Mouse (Mus musculus): ENCODE results near the gene Tead3. TPM values are rescaled to one million over a fixed set of nuclear protein-coding genes. Genes with fewer than 3 reads are reported as not detected.
A peak's percentile ranks its signal among the peaks of the same experiment; 100 is the strongest.

The Tead3 gene
- total and polyA plus RNA-seq, 3 experiments, result 12.7 to 21.2 (median 13.7) TPM

DNA sequence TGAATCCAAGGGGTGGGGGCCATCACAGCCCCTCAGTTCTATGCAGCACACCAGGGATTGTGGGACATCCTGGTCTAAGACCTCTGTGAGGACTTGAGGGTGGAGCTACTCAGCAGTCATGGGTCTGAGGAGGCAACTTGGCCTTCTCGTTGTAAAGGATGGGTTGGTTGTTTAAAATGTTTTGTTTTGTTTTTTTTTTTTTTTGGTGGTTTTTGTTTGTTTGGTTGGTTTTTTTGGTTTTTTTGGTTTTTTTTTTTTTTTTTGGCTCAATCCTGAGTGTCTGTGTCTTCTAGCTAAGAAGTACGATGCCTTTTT is 20.4 kb downstream of the Tead3 start:
- peaks cover 2% of the 10 kb centered on the region for H3K4me1 ChIP-seq (ENCODE audit: control insufficient read depth, insufficient read depth, low read length)
- H3K79me2 ChIP-seq (replicated peaks; ENCODE audit: control insufficient read depth, insufficient read depth, low read length), result no peaks in the 10 kb centered on the region
- no peak overlapping the region for H3K9ac ChIP-seq (ENCODE audit: low read depth, low read length)
- TF ChIP-seq EP300 (IDR thresholded peaks at IDR 0.05; ENCODE audit: insufficient read depth, low read depth, low read length), result no peak
- no peak for TF ChIP-seq CTCF (IDR thresholded peaks at IDR 0.05)
- TF ChIP-seq POLR2A (IDR thresholded peaks at IDR 0.05; ENCODE audit: insufficient read depth, low read depth, low read length), result no peak
- H3K27me3 ChIP-seq (ENCODE audit: control insufficient read depth, insufficient read depth, low read length), result no peaks in the 10 kb centered on the region
- peaks cover 4% of the 10 kb centered on the region; the same call in 1 of the 2 replicates for H3K36me3 ChIP-seq (ENCODE audit: control insufficient read depth, insufficient read depth, low read length)
- 62% methylated on average over 2 of the region's 2 CpGs for WGBS
- intact Hi-C loops (cut with DNase I), result no loop called here
- no peak overlapping the region for H3K27ac ChIP-seq
- no peak for DNase-seq
- no peak overlapping the region for H3K4me3 ChIP-seq

GRCm38 (mm10) chr17:28329503-28330231 is 20.9 kb downstream of the Tead3 start:
- Histone ChIP-seq H3K79me2 (replicated peaks; ENCODE audit: control insufficient read depth, insufficient read depth, low read length) (no peaks in the 10 kb centered on the region), H3K9ac (ENCODE audit: low read depth, low read length) (peak overlapping the region; percentile 70), H3K27ac (no peak overlapping the region; the same call in 1 of the 2 replicates), H3K27me3 (ENCODE audit: control insufficient read depth, insufficient read depth, low read length) (no peaks in the 10 kb centered on the region), H3K4me1 (ENCODE audit: control insufficient read depth, insufficient read depth, low read length) (peaks cover 2% of the 10 kb centered on the region), H3K4me3 (peak overlapping the region; percentile 89), H3K36me3 (ENCODE audit: control insufficient read depth, insufficient read depth, low read length) (peaks cover 4% of the 10 kb centered on the region; the same call in 1 of the 2 replicates)
- DNase-seq, result no peak
- WGBS, result 25% methylated on average over 4 of the region's 4 CpGs
- no peak for TF ChIP-seq EP300 (IDR thresholded peaks at IDR 0.05; ENCODE audit: insufficient read depth, low read depth, low read length)
- 0 out of 2 replicates have a peak, but pooled peaks have one; percentile 9 for TF ChIP-seq POLR2A (IDR thresholded peaks at IDR 0.05; ENCODE audit: insufficient read depth, low read depth, low read length)
- intact Hi-C loops (cut with DNase I), result loop anchor here (2.0 to 5.0 kb wide), 2 partner anchors 17 to 198 kb away; partner anchors contain the start of gene Fance

DNA sequence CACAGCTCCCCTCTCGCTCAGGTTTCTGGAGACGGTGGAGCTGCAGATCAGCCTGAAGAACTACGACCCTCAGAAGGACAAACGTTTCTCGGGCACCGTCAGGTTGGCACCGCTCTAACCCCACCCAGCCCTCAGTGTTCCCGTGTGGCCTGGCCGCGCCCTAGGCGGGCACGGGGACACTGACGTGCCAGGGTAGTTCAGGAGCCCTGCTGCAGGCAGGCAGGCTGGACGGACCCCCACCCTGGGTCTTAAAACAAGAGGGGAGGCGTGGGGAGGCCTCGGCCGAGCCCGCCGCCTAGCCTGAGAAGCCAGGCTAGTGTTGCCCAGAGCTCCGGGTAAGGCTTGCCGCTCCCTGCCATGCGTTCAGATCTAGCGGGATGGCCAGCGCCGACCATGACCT is 21.7 kb downstream of the Tead3 start:
- Histone ChIP-seq H3K79me2 (replicated peaks; ENCODE audit: control insufficient read depth, insufficient read depth, low read length) (no peaks in the 10 kb centered on the region), H3K36me3 (ENCODE audit: control insufficient read depth, insufficient read depth, low read length) (peaks cover 4% of the 10 kb centered on the region; the same call in 1 of the 2 replicates), H3K9ac (ENCODE audit: low read depth, low read length) (peak overlapping the region; percentile 70), H3K4me3 (peak overlapping the region; percentile 89), H3K27me3 (ENCODE audit: control insufficient read depth, insufficient read depth, low read length) (no peaks in the 10 kb centered on the region), H3K4me1 (ENCODE audit: control insufficient read depth, insufficient read depth, low read length) (peaks cover 2% of the 10 kb centered on the region), H3K27ac (peak overlapping the region; percentile 81)
- no peak for TF ChIP-seq CTCF (IDR thresholded peaks at IDR 0.05)
- no peak for TF ChIP-seq EP300 (IDR thresholded peaks at IDR 0.05; ENCODE audit: insufficient read depth, low read depth, low read length)
- TF ChIP-seq POLR2A (IDR thresholded peaks at IDR 0.05; ENCODE audit: insufficient read depth, low read depth, low read length), result no peak
- intact Hi-C loops (cut with DNase I), result loop anchor here (1.0 to 5.0 kb wide), 4 partner anchors 16 to 198 kb away; partner anchors contain the start of genes Fance and Tead3
- DNase-seq, result no peak
- WGBS, result 2% methylated on average over 25 of the region's 25 CpGs

DNA sequence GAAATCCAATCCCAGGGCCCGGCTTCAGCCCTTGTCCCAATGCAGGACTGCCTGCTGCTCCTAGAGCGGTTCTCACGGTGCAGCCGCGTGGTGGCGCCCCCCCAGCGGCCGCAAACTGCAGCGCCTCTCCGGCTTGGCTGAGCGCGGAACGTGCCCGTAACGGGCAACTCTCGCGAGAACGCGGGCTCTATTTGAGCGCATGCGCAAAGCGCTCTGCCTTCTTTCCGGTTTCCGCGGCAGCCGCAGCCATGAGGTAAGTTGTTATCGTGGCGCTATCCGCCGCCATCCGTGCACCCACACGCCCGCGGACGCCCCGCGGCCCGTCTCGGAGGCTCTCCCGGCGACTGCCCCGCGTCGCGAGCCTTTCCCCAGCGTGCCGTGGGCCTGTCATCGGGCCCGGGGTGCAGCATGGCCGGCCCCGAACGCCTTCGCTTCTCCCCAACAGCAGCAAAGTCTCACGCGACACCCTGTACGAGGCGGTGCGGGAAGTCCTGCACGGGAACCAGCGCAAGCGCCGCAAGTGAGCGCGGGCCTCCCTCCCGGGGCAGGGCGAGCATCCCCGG is 22.2 kb downstream of the Tead3 start, which contains the start of gene Rpl10a:
Rpl10a (plus strand) TSS at position 106 of the 563 bp plus-strand sequence.
- Histone ChIP-seq H3K36me3 (ENCODE audit: control insufficient read depth, insufficient read depth, low read length) (peaks cover 4% of the 10 kb centered on the region; the same call in 1 of the 2 replicates), H3K79me2 (replicated peaks; ENCODE audit: control insufficient read depth, insufficient read depth, low read length) (no peaks in the 10 kb centered on the region), H3K4me1 (ENCODE audit: control insufficient read depth, insufficient read depth, low read length) (peaks cover 2% of the 10 kb centered on the region), H3K27ac (peak within 1 kb of the TSS; percentile 81), H3K4me3 (peak within 1 kb of the TSS; percentile 89), H3K9ac (ENCODE audit: low read depth, low read length) (peak within 1 kb of the TSS; percentile 70), H3K27me3 (ENCODE audit: control insufficient read depth, insufficient read depth, low read length) (no peaks in the 10 kb centered on the region)
- peak; percentile 97 to 99 for DNase-seq
- TF ChIP-seq CTCF (IDR thresholded peaks at IDR 0.05), result peak; percentile 96
- peak; percentile 96 for TF ChIP-seq POLR2A (IDR thresholded peaks at IDR 0.05; ENCODE audit: insufficient read depth, low read depth, low read length)
- peak; percentile 59; the same call in 1 of the 2 replicates for TF ChIP-seq EP300 (IDR thresholded peaks at IDR 0.05; ENCODE audit: insufficient read depth, low read depth, low read length)
- WGBS, result under 1% methylated on average over 67 of the region's 67 CpGs
- intact Hi-C loops (cut with DNase I), result loop anchor here (1.0 to 5.0 kb wide), 4 partner anchors 16 to 199 kb away; partner anchors contain the start of genes Fance and Tead3

DNA sequence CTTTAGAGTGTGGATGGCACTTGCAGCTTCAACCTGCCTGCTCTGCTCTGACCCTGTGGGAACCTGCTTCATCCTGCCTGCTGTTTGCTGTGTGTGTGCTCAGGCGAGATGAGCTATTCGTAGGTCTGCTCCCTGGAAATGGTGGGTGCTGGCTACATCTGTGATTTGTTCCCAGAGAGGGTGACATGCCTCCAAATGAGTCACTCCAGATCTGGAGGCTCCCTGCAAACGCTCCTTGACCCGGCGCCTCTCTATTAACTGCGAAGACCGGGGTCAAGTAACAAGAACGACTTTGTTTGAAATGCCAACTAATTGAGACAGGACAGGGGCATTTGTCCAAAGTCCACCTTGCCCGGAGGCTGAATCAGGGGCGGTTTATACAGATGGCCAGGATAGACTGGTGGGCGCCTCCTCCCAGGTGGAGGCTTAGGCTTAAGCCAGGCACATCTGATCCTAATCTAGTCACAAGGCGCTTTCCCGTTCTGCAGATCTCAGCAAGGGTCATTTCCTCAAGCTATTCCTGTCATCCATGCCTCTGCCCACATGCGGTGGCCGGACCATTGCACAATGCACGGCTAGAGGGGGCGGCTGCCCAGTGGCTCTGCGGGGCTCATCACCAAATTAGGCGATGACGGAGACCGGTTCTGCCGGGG is 22.8 kb downstream of the Tead3 start:
- 18% methylated on average over 22 of the region's 22 CpGs for WGBS
- no peak for DNase-seq
- H3K27ac ChIP-seq, result peak overlapping the region; percentile 81
- TF ChIP-seq EP300 (IDR thresholded peaks at IDR 0.05; ENCODE audit: insufficient read depth, low read depth, low read length) (no peak), POLR2A (IDR thresholded peaks at IDR 0.05; ENCODE audit: insufficient read depth, low read depth, low read length) (no peak), CTCF (IDR thresholded peaks at IDR 0.05) (no peak)
- peaks cover 4% of the 10 kb centered on the region; the same call in 1 of the 2 replicates for H3K36me3 ChIP-seq (ENCODE audit: control insufficient read depth, insufficient read depth, low read length)
- no peaks in the 10 kb centered on the region for H3K27me3 ChIP-seq (ENCODE audit: control insufficient read depth, insufficient read depth, low read length)
- peak overlapping the region; percentile 89 for H3K4me3 ChIP-seq
- intact Hi-C loops (cut with DNase I), result loop anchor here (1.0 to 5.0 kb wide), 4 partner anchors 15 to 200 kb away; partner anchors contain the start of genes Fance and Tead3
- peaks cover 2% of the 10 kb centered on the region for H3K4me1 ChIP-seq (ENCODE audit: control insufficient read depth, insufficient read depth, low read length)
- peak overlapping the region; percentile 67 for H3K9ac ChIP-seq (ENCODE audit: low read depth, low read length)
- H3K79me2 ChIP-seq (replicated peaks; ENCODE audit: control insufficient read depth, insufficient read depth, low read length), result no peaks in the 10 kb centered on the region
